Mouse (Mus musculus) macrophage (primary cell): ENCODE measurements around the gene Atp6v0c. TPM values are rescaled to one million over a fixed set of nuclear protein-coding genes. Genes with fewer than 3 reads are reported as not detected.

Experiments used
- H3K27ac ChIP-seq: fragments of 350-480 bp; formaldehyde crosslinking; 2 replicates; pipeline ENCODE4 v1.9.0; 2021
- H3K36me3 ChIP-seq: fragments of 350-480 bp; formaldehyde crosslinking; 2 replicates; pipeline ENCODE4 v1.9.0; 2021; ENCODE audit errors: inconsistent target
- H3K4me3 ChIP-seq: fragments of 350-480 bp; formaldehyde crosslinking; 2 replicates; pipeline ENCODE4 v1.9.0; 2021; ENCODE audit errors: inconsistent target
- H3K79me2 ChIP-seq: fragments of 350-480 bp; formaldehyde crosslinking; 2 replicates; pipeline ENCODE4 v1.9.0; 2021; ENCODE audit errors: inconsistent target
- WGBS: methylation state at CpG from one replicate; pipeline ENCODE4 v1.1.7; 2026; ENCODE audit warnings: inconsistent platforms; ENCODE audit not compliant: missing documents; 5-methylcytosine and 5-hydroxymethylcytosine counted together
- polyA plus RNA-seq: library from polyadenylated mRNA; stranded (reverse); fragments of 250-400 nt; gene quantifications from 3 replicates; pipeline ENCODE4 v1.2.4, GENCODE M21; 2018; ENCODE audit warnings: inconsistent platforms

The Atp6v0c gene
- polyA plus RNA-seq, 1 experiment from 2014 or later = 2,526 TPM

DNA sequence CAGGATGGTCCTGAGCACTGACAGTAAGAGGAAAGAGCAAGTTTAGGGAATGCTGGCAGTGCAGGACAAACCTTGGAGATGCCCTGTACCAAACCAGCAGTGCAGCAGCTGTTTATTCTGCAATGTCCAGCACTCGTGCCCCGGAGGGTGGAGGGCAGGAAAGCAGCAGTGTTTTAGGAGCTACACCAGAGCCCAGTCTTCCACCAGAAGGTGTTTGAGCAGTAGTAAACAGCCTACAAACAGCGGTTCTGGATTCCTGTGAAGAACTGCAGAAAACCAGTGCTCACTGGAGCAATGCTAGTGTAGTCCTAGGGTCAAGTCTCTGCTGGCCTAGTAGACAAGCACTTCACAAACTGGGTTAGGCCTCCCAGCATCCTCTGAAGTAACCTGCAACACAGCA lies 4.8 kb upstream of the Atp6v0c start:
- H3K79me2 ChIP-seq = peaks cover 9% of the 10 kb centered on the region
- no peak overlapping the region for H3K27ac ChIP-seq
- no peak overlapping the region for H3K4me3 ChIP-seq
- H3K36me3 ChIP-seq = no peaks in the 10 kb centered on the region; the same call in 1 of the 2 replicates
- WGBS = 97% methylated on average over 3 of the region's 3 CpGs

DNA sequence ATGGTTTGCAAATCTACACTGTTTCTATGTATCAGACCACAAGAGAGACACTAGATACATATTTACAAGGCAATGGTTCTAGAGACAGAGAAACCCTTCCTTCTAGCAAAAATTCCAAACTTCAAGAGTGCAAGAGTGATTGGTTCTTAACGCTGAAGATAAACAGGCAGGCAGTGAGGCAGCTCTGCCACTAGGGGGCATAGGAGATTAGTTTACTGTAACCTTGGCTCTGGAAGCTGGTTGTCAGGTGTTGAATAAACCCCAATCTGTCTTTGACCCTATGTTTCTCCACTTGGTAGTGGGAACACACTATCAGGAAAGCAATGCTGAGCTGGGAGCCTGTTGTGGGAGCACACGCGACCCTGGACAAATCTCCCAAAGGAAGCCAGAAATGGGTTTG lies 3.9 kb upstream of the Atp6v0c start:
- peak overlapping the region; percentile 97 for H3K27ac ChIP-seq
- H3K36me3 ChIP-seq = no peaks in the 10 kb centered on the region; the same call in 1 of the 2 replicates
- H3K4me3 ChIP-seq = no peak overlapping the region
- peaks cover 16% of the 10 kb centered on the region for H3K79me2 ChIP-seq
- whole genome bisulfite sequencing = 15% methylated on average over 3 of the region's 3 CpGs

DNA sequence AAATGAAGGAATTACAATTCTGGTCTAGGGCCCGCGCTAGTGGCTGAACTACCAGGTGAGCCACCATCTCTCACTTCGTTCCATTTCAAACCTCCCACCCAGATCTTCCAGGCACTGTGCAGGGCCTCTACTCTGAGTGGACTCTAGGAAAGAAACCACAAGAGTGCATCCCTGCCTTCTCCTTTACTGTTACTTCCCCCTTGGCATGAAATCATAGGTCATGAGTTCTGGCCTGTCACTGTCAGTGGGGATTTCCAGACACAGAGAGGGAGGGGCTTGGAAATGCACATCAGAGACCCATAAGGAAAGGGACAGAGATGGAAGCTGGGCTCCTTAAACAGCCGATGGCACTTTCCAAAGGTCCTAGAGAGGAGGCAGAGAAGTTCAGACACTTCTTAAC lies 2.2 kb upstream of the Atp6v0c start:
- H3K27ac ChIP-seq = peak overlapping the region; percentile 97
- no peak overlapping the region for H3K4me3 ChIP-seq
- peaks cover 9% of the 10 kb centered on the region; the same call in 1 of the 2 replicates for H3K36me3 ChIP-seq
- peaks cover 33% of the 10 kb centered on the region for H3K79me2 ChIP-seq
- WGBS = 52% methylated on average over 4 of the region's 4 CpGs

DNA sequence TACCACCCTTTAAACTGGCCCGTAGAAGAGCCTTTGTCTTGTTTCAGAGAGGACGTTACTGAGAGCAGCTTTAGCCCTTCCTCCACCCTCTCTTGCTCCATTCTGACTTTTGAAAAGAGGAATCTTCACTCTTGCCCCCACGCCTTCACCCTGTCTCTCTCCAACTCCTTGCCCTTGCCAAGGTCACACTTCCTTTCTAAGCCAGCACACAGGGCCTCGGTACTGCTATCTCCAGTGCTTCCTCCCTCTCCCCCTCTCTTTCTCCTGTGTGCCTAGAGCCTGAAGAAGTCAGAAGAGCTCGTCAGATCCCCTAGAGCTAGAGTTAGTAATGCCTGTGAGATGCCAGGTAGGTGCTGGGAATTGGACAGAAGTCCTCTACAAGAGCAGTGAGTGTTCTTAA lies 1.2 kb upstream of the Atp6v0c start:
- WGBS = 10% methylated on average over 3 of the region's 5 CpGs
- Histone ChIP-seq H3K27ac (peak overlapping the region; percentile 97), H3K79me2 (peaks cover 43% of the 10 kb centered on the region), H3K36me3 (peaks cover 12% of the 10 kb centered on the region; the same call in 1 of the 2 replicates), H3K4me3 (peak overlapping the region; percentile 94)

DNA sequence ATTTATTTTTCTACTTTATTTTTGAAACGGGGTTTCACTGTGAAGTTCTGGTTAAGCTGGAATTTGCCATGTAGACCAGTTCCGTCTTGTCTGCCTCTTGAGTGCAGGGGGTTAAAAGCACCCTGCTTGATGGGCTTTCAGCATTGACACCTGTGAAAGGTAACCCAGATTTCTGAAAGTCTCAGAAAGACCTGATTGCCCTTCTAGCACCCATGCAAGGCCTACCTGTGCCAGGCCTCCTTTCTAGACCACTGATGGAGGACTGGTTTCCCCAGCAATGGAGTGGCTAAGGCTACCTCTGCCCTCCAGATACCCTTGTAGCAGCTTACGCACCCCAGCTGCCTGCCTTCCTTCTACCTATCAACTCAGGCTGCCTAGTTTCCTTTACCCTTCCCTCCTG lies 623 bp upstream of the Atp6v0c start:
- 50% methylated on average over 3 of the region's 3 CpGs for whole genome bisulfite sequencing
- Histone ChIP-seq H3K36me3 (peaks cover 12% of the 10 kb centered on the region; the same call in 1 of the 2 replicates), H3K27ac (peak overlapping the region; percentile 97), H3K4me3 (peak overlapping the region; percentile 94), H3K79me2 (peaks cover 49% of the 10 kb centered on the region)

DNA sequence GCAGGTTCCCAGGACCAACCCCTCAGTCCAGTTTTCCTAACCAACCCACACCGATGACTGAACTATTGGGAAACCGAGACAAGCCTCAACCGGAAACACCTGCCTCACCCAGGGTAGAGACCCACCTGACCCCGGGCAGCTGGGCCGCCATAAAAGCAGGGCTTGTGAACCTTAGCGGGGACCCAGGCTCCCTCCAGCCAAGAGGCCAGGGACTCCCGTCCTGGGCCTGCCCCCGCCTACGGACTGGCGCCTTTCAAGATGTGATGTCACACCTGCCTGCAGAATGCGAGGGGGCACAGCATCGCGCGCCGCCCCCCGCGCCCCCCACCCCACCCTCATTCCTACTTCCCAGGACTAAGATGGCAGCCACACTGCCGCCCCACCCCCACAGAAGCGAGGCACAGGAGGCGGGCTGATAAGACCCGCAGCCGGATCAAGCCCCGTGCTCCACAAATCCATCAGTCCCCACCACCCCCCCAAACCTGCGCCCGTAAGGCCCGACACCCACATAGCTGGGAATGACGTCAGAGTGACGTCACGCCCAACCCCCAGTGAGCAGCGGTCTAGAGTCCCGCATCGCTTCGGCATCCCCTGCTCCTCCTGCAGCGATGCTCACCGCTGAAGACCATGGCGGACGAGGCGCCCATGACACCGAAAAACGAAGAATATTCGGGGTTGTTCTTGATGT lies 768 bp downstream of the Atp6v0c start:
- H3K36me3 ChIP-seq = peaks cover 12% of the 10 kb centered on the region; the same call in 1 of the 2 replicates
- WGBS = under 1% methylated on average over 22 of the region's 41 CpGs
- H3K27ac ChIP-seq = peak overlapping the region; percentile 97
- H3K79me2 ChIP-seq = peaks cover 56% of the 10 kb centered on the region
- H3K4me3 ChIP-seq = peak overlapping the region; percentile 94

DNA sequence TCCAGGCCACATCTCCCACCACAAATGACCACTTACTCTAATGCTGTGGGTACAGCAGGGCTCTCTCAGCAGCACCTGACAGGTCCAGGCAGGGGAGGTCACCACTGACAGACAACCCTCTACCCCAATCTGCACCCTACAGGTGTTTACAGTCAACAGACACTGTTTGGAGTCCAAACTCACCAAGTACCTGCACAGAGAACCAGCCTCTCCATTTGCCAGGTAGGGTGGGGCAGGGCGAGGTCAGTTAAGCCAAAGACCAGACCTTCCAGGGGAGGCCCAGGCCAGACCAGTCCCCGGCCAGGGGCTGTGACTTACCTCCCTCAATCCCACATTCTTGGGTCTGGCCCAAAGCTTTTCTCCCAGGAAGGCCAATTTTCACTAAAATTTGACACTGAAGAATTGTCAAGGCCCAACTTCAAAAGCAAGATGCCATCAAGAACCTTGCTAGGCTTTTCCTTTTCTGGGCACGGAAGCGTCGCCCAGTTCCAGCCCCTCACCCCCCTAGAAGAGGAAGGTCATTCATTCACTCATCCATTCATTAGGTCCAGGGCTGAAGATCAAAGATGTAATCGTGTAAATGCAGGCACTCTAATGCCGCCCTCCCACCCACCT lies 1.5 kb downstream of the Atp6v0c start:
- Histone ChIP-seq H3K4me3 (peak overlapping the region; percentile 94), H3K27ac (peak overlapping the region; percentile 97), H3K79me2 (peaks cover 58% of the 10 kb centered on the region), H3K36me3 (peaks cover 12% of the 10 kb centered on the region; the same call in 1 of the 2 replicates)
- WGBS = 27% methylated on average over 7 of the region's 7 CpGs

DNA sequence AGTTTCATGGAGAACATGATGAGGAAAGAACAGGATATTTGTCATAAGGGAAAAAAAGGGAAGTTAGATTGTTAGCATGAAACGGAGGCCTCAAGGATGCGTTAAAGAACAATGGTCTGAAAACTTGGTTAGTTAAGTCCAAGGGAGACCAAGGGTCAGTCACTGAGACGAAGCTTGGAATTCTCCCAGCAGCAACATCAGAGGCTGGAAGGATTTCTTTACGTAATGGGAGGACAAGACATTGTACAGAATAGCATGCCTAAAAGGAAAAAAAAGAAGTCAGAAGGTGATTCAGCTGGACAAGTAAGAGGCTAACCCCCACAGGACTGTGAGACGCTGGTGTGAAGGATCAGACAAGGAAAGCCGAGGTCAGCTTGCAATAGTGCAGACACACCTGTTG lies 2.4 kb downstream of the Atp6v0c start:
- 11% methylated on average over 6 of the region's 6 CpGs for WGBS
- peaks cover 67% of the 10 kb centered on the region for H3K79me2 ChIP-seq
- H3K27ac ChIP-seq = peak overlapping the region; percentile 97
- H3K36me3 ChIP-seq = peaks cover 12% of the 10 kb centered on the region; the same call in 1 of the 2 replicates
- peak overlapping the region; percentile 94 for H3K4me3 ChIP-seq

DNA sequence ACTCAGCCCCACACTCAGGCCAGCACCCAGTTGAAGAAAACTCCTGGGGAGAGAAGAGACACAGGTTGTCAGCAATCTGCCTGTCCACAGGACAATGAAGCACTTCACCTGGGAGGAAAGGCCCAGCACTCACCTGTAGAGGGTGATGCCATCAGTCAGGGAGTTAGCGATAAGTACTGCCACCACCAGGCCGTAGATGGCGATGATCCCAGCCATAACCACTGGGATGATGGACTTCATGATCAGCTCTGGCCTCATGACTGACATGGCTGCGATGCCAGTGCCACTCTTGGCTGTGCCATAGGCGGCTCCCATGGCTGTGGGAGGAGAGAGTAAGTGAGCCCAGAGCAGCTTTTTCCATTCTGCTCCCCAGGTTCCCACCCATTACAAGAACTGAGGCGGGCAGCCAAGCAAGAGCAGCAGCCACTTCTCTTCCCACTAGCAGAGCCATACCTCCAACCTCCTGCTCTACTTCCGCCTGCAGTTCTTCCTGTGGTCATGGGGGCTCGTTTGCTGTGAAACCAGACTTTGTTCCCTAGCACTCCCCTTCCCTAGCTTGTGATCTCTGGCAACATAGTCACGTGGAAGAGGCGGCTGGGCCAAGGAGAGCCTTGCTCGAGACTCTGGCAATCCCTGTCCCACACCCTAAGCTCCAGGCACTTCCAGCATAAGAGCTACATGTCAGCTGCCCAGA lies 4.8 kb downstream of the Atp6v0c start:
- H3K27ac ChIP-seq = peak overlapping the region; percentile 97
- 55% methylated on average over 9 of the region's 11 CpGs for WGBS
- H3K36me3 ChIP-seq = peaks cover 12% of the 10 kb centered on the region; the same call in 1 of the 2 replicates
- H3K79me2 ChIP-seq = peaks cover 84% of the 10 kb centered on the region
- no peak overlapping the region for H3K4me3 ChIP-seq

DNA sequence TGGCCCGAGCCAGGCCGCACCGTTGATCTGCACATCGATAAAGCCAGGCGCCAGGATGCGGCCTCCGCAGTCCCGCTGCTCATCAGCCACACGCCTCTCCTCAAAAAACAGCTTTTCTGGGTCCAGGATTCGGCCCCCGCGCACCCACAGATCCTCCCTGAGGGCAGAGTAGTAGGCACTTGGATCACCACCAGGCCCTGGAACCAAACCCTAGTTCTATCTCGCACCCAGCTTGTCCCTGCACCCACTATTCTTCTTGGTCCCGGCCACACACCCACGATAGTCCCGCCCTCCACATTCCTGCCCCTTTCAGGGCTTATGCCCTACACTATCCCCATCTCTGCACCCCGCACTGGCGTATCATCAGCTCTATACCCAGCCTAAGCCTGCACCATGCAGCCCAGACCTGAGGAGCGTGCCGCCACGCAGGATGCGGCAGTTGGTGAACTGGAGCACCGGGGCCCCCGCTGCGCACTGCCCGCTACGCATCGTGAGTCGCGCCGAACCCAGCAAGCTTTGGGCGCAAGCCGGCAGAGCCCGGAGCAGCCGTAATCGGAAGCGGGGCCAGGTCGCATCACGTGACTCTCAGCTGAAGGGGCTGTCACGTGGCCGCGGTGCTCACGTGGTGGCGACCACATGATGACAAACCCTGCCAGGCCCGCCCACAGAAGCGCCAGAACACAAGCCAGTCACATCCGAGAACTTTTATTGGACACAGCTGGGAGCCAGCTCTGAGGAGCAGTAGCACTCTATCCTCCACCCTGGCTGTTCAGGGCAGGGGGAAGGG lies 6.1 kb downstream of the Atp6v0c start, which contains the start of gene Amdhd2:
Gene Amdhd2 (minus strand): TSS at position 591 of the 787 bp plus-strand sequence.
- Histone ChIP-seq H3K36me3 (peaks cover 14% of the 10 kb centered on the region; the same call in 1 of the 2 replicates), H3K4me3 (peak within 1 kb of the TSS; percentile 76), H3K27ac (peak within 1 kb of the TSS; percentile 98), H3K79me2 (peaks cover 86% of the 10 kb centered on the region)
- WGBS = 1% methylated on average over 46 of the region's 47 CpGs

DNA sequence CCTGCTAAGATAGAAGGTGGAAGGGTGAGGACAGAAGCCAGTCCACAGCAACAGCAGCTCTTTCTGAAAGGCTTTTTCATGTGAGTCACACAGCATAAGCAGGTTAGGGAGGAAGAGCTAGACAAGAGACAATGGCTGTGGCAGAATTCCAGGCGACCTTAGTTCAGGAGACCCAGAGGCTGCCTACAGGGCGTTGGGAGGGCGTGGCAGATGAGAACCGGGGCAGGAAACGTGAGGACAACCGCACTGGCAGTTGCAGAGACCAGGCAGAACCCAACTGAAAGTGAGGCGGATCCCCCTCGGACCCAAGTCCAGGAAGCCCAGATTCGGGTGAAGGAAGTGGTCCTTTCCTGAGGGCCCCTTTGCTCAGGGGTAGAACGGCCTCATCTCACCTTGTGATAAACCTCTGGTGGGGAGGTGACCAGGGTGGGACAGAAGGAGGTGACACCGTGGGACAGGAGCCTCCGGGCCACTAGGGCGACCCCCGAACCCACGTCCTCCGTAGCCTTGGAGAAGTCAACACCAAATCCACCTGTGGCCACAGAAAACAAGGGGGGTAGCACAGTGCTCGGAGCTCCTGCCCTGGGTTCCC lies 6.8 kb downstream of the Atp6v0c start:
- Histone ChIP-seq H3K79me2 (peaks cover 86% of the 10 kb centered on the region), H3K4me3 (peak overlapping the region; percentile 76), H3K27ac (peak overlapping the region; percentile 98), H3K36me3 (peaks cover 16% of the 10 kb centered on the region)
- under 1% methylated on average over 17 of the region's 17 CpGs for WGBS

DNA sequence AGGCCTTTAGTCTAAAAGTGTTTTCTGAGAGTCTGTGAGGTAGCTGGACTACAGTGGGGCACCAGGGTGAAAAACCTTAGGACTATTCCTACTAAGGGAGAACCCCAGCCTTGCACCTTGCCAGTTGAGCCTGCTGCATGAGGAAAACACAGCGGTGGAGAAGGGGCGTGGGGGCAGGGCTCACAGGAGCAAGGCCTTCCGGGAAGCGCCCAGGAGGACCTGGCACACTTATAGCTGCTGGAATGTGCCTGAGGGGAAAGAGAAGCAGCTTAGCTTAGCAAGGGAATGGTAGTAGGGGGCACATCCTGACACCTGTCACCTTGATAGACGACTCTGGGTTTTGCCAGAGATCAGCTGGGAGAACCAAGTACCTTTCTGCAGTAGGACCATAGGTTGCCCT lies 8.0 kb downstream of the Atp6v0c start:
- H3K4me3 ChIP-seq = no peak overlapping the region
- 91% methylated on average over 5 of the region's 5 CpGs for WGBS
- H3K36me3 ChIP-seq = peaks cover 23% of the 10 kb centered on the region
- peak overlapping the region; percentile 98; the same call in 1 of the 2 replicates for H3K27ac ChIP-seq
- peaks cover 78% of the 10 kb centered on the region for H3K79me2 ChIP-seq

DNA sequence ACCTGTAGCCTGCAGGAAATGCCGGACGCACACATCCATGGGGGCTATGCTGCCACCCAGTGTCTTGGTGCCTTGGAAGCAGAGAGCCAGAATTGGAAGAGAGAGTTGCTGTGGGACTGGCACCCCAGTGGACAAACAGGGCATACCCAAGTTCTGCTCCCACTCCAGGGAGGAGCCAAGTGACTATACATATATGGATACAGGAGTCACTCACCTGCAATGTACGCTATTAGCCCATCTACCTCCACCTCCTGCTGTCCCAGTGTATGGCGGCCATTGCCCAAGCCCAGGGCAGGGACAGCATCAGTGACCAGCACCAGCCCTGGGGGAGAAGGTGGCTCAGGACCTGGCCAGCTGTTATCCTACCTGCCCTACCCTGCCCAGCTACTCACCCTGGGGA lies 12.0 kb downstream of the Atp6v0c start:
- WGBS = 91% methylated on average over 4 of the region's 4 CpGs
- Histone ChIP-seq H3K36me3 (peaks cover 46% of the 10 kb centered on the region), H3K79me2 (peaks cover 51% of the 10 kb centered on the region), H3K4me3 (no peak overlapping the region), H3K27ac (no peak overlapping the region)

DNA sequence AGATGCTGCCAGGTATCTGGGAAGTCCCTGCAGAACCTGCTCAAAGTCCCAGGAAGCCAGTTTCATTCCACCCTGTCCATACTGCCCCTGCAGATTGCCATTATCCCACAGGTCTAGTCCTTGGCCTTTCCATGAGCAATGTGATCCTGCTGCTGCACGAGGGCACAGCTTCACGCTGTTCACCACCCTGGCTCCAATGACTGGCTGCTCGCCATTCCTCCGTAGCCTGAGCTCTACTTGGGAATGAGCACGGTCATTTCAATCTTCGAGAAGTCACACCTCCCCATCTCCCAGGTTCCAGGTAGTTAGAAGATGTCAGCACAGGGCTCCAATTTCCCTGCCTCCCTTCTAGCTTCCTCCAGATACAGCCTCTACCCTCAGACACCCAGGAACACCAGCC lies 12.4 kb downstream of the Atp6v0c start:
- Histone ChIP-seq H3K79me2 (peaks cover 47% of the 10 kb centered on the region), H3K36me3 (peaks cover 46% of the 10 kb centered on the region), H3K27ac (no peak overlapping the region), H3K4me3 (no peak overlapping the region)
- WGBS = 99% methylated on average over 6 of the region's 6 CpGs
